Mouse (Mus musculus) neural tube, embryonic 11.5 days (tissue): ENCODE measurements at regions not wholly inside any gene's neighbourhood (a gene's known extent, or its start where the extent isn't known, plus 50 kb on each side); places are given as distances from the start of the nearest gene placed in this dataset.

Experiments
- ATAC-seq: fragments of 200-750 bp; cut with Nextera tagmentation; 2 replicates; pipeline ENCODE4 v1.8.0; 2017; ENCODE audit warnings: moderate number of reproducible peaks, mild to moderate bottlenecking, moderate TSS enrichment, moderate library complexity; ENCODE audit not compliant: insufficient read depth, low FRiP score, low TSS enrichment
- DNase-seq: peaks from one replicate; pipeline ENCODE4 v3.0.0-alpha.2; 2015; ENCODE audit warnings: low spot score
- H3K27ac ChIP-seq: fragments of 300-500 bp; sonication (generic); 2 replicates; pipeline ENCODE4 v1.5.1; 2014; ENCODE audit warnings: low read depth, mild to moderate bottlenecking, low read length
- H3K27me3 ChIP-seq: fragments of 300-500 bp; sonication (generic); 2 replicates; pipeline ENCODE4 v1.6.1; 2014; ENCODE audit warnings: mild to moderate bottlenecking, low read length, mixed read lengths; ENCODE audit not compliant: control insufficient read depth, insufficient read depth
- H3K36me3 ChIP-seq: fragments of 300-500 bp; sonication (generic); 2 replicates; pipeline ENCODE4 v1.6.1; 2014; ENCODE audit warnings: mild to moderate bottlenecking, low read length, moderate library complexity, mixed read lengths; ENCODE audit not compliant: control insufficient read depth, insufficient read depth
- H3K4me1 ChIP-seq: fragments of 300-500 bp; sonication (generic); 2 replicates; pipeline ENCODE4 v1.6.1; 2014; ENCODE audit warnings: low read length, mixed read lengths; ENCODE audit not compliant: control insufficient read depth, insufficient read depth
- H3K4me2 ChIP-seq: fragments of 300-500 bp; sonication (generic); 2 replicates; pipeline ENCODE4 v1.6.1; 2014; ENCODE audit warnings: low read depth, mild to moderate bottlenecking, moderate library complexity
- H3K4me3 ChIP-seq: fragments of 300-500 bp; sonication (generic); 2 replicates; pipeline ENCODE4 v1.5.1; 2014; ENCODE audit warnings: low read depth, low read length
- H3K9ac ChIP-seq: fragments of 300-500 bp; sonication (generic); 2 replicates; pipeline ENCODE4 v1.6.1; 2014; ENCODE audit warnings: mild to moderate bottlenecking, low read length
- H3K9me3 ChIP-seq: fragments of 300-500 bp; sonication (generic); 2 replicates; pipeline ENCODE4 v1.6.1; 2016; ENCODE audit warnings: low read length; ENCODE audit not compliant: control insufficient read depth
- WGBS: fragments of 180-500 bp; shearing (Covaris S2); extraction: QIAGEN DNeasy Blood & Tissue Kit; methylation state at CpG from one replicate; pipeline ENCODE4 v1.1.7; 2014; 5-methylcytosine and 5-hydroxymethylcytosine counted together

DNA sequence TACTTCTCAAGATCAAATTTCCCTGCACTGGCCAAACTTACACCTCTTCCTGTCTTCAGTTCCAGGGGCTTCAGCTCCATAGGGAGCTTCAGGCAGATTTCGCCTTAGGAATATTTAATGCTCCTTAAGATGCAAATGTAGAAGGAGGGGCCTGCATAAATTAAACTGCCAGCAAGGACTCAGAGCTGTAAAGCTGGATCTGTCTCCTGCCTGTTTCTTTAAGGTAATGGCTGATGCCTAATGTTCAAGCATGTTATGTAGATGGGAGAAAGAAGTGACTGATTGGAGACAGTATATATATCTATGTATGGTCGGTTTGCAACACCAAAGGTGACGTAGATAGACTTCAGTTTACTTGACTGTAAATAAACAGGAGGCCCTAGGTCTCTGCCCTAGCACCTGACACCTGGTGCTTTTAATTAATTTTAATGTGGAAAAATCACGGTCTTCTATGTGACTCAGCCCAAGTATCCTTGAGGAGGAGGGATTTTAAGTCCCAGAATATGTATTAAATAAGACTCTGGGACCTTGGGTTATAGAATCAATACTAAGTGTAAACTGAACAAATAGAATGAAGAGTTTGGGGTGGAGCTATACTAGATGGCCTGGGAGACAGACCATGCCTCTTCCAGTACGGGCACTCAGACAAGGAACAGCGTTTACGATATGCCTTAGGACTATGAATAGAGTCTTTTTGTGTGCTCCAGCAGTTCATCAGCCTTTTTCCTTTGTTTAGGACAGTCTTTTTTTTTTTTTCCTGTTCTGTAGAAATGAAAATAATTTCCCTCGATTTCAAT, 651.7 kb upstream of the Lmcd1 start:
- ATAC-seq: peak; percentile 54; the same call in 1 of the 2 replicates
- no peaks in the 10 kb centered on the region for H3K27me3 ChIP-seq
- no peaks in the 10 kb centered on the region for H3K36me3 ChIP-seq
- 57% methylated on average over 8 of the region's 8 CpGs for WGBS
- H3K4me2 ChIP-seq: no peak overlapping the region
- no peak overlapping the region for H3K4me3 ChIP-seq
- no peaks in the 10 kb centered on the region for H3K4me1 ChIP-seq
- DNase-seq: no peak
- H3K9me3 ChIP-seq: no peaks in the 10 kb centered on the region
- H3K9ac ChIP-seq: no peak overlapping the region
- H3K27ac ChIP-seq: no peak overlapping the region

DNA sequence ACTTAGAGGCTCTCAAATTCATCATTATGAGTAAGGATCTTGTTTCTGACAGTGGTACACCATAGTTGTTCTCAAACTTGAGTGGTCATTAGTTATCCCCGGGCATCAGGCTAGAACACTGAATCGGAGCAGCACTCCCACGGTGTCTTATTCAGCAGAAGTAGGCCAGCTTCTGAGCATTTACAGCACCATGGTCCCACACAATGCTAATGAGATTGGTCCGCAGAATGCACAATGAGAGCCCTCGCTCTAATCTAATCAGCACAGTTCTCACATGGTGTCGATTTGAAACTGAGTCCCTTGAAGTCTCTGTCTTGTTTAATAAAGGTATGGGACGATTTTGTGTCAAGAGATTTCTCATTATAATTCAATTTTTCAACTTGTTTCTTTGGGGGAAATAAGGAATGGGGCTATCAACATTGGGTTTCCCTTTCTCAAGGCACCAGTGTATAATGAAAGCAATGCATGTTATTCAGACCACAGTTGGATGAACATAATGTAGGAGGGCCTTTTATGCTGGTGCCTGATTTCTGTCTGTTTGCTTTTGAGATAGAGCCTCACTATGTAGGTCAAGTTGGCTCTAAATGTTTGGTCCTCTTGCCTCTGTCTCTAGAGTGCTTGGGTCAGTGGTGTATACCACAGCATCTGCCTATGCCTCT, 650.9 kb upstream of the Lmcd1 start:
- Histone ChIP-seq H3K4me2 (no peak overlapping the region), H3K4me3 (no peak overlapping the region), H3K9ac (no peak overlapping the region), H3K27me3 (no peaks in the 10 kb centered on the region), H3K9me3 (no peaks in the 10 kb centered on the region), H3K36me3 (no peaks in the 10 kb centered on the region), H3K4me1 (no peaks in the 10 kb centered on the region), H3K27ac (no peak overlapping the region)
- DNase-seq (peak; percentile 17), ATAC-seq (peak; percentile 54; the same call in 1 of the 2 replicates)
- 61% methylated on average over 7 of the region's 7 CpGs for whole genome bisulfite sequencing

DNA sequence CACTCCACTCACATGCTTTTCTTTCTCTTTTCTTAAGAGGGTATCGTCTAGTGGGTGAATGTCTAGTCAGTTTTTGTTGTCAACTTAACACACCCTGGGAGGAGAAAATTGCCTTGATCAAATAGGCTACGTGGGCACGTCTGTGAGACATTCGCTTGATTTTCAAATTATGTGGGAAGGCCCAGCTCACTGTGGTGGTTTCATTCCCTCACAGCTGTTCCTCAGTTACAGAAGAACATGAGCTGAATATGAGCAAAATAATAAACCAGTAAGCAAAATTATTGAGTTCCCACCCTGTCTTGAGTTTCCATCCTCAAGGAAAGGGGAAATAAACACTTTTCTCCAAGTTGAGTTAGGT, 650.4 kb upstream of the Lmcd1 start:
- Histone ChIP-seq H3K27me3 (no peaks in the 10 kb centered on the region), H3K9ac (no peak overlapping the region), H3K27ac (no peak overlapping the region), H3K4me3 (no peak overlapping the region), H3K36me3 (no peaks in the 10 kb centered on the region), H3K4me1 (no peaks in the 10 kb centered on the region), H3K4me2 (no peak overlapping the region), H3K9me3 (no peaks in the 10 kb centered on the region)
- WGBS: 86% methylated on average over 4 of the region's 4 CpGs
- ATAC-seq: no peak
- DNase-seq: no peak

DNA sequence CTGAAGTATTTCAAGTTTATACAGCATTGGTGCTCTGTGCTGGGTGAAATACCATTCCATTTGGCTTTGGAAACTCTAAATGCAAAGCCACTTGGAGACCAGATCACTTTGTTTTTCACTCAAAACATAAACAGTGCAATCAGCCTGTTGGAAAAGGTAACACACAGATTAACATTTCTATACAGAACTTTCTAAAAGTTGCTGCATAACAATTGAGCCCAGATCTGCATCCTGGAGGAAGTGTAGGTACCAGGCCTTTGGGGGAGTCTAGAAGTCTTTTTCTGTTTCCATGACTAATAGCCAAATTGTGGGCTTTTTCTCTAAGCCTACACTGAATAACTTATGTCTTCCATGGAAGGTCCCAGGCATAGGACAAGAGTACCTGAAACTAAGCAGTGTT, 648.1 kb upstream of the Lmcd1 start:
- Histone ChIP-seq H3K4me3 (no peak overlapping the region), H3K9me3 (no peaks in the 10 kb centered on the region), H3K27ac (no peak overlapping the region), H3K36me3 (no peaks in the 10 kb centered on the region), H3K9ac (no peak overlapping the region), H3K4me2 (no peak overlapping the region), H3K27me3 (no peaks in the 10 kb centered on the region), H3K4me1 (no peaks in the 10 kb centered on the region)
- DNase-seq: no peak
- no peak for ATAC-seq

DNA sequence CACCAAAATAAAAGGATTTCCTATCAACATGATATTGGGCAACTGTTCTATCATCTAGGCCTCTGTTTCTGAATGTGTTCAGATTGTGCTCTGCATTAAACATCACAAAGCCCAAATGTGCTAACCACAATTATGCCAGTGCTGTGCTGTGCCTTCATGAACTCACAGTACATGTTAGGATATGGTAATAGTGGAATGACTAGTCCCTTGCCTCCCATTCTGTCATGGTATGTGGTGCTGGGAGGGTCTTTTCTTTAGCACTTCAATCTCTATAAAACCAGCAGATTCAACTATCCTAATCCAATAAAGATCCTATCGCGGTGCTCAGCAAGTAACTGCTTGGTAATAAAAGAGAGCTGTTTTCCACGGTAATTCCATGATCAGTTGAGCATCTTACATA, 620.8 kb upstream of the Lmcd1 start:
- Histone ChIP-seq H3K36me3 (no peaks in the 10 kb centered on the region), H3K4me1 (no peaks in the 10 kb centered on the region), H3K9ac (no peak overlapping the region), H3K9me3 (no peaks in the 10 kb centered on the region), H3K27me3 (no peaks in the 10 kb centered on the region), H3K4me3 (no peak overlapping the region), H3K27ac (no peak overlapping the region), H3K4me2 (no peak overlapping the region)
- ATAC-seq (no peak), DNase-seq (no peak)
- WGBS: 84% methylated on average over 3 of the region's 3 CpGs

DNA sequence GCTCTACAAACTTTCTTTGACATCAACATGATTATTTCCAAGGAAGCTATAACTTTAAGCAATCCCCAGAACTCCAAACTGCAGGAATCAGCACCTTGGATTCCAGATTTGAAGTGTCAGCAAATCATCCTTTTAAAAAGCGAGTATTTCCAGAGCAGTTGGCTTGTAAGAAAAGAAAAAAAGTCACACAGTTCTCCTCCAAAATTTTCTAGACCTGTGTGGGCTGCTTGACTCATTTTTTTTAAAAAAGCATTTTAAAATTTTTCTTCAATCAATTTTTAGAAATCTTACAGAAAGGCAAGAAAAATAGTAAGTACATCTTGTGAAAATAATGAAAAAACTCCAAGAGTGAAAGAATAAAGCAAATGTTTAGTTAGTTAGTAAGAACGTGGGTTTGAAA, 613.6 kb upstream of the Lmcd1 start:
- H3K36me3 ChIP-seq: no peaks in the 10 kb centered on the region
- 72% methylated on average over 2 of the region's 2 CpGs for WGBS
- no peak overlapping the region for H3K4me2 ChIP-seq
- DNase-seq (no peak), ATAC-seq (no peak)
- H3K4me1 ChIP-seq: no peaks in the 10 kb centered on the region
- no peak overlapping the region for H3K4me3 ChIP-seq
- H3K27me3 ChIP-seq: no peaks in the 10 kb centered on the region
- no peak overlapping the region for H3K27ac ChIP-seq
- no peaks in the 10 kb centered on the region for H3K9me3 ChIP-seq
- H3K9ac ChIP-seq: no peak overlapping the region

DNA sequence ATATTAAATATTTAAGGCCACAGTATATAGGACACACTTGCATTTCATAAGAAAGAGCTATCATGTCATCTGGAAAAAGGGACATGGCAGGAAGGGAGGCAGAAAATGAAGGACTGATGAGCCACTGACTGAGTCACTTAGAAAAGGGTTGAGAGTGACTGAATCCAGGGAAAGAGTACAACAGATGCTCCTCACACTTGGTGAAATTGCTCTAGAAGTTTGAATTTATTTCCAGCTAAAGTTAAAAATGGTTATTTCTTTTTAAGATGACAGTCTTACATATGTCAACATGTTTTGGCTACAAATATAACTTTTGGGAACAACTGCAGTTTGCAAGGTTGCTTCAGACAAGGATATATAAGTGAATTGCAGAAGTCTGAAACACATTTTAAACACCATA, 609.0 kb upstream of the Lmcd1 start:
- Histone ChIP-seq H3K27me3 (no peaks in the 10 kb centered on the region), H3K27ac (no peak overlapping the region), H3K4me3 (no peak overlapping the region), H3K4me1 (no peaks in the 10 kb centered on the region), H3K4me2 (no peak overlapping the region), H3K9ac (no peak overlapping the region), H3K36me3 (no peaks in the 10 kb centered on the region), H3K9me3 (no peaks in the 10 kb centered on the region)
- DNase-seq (no peak), ATAC-seq (no peak)

DNA sequence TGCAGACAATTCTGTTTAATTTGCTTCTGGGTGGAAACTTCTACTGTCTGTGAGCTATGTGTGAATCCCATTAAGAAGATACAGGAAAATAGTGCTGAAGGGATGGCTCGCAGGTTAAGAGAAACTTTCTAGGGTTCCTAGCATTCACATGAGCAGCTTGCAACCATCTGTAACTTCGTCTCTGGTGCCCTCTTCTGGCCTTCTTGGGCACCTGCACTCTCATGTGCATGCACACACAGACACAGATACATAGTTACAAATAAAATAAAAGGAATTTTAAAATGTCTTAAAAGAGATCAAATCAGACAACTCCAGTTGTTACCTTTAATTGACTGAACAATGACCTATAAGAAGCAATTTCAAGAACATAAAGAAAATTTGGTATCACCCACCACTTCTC, 588.6 kb upstream of the Lmcd1 start:
- Histone ChIP-seq H3K27me3 (no peaks in the 10 kb centered on the region), H3K9ac (no peak overlapping the region), H3K4me2 (no peak overlapping the region), H3K9me3 (no peaks in the 10 kb centered on the region), H3K36me3 (no peaks in the 10 kb centered on the region), H3K4me1 (no peaks in the 10 kb centered on the region), H3K27ac (no peak overlapping the region), H3K4me3 (no peak overlapping the region)
- DNase-seq (no peak), ATAC-seq (no peak)
- WGBS: 75% methylated on average over 2 of the region's 2 CpGs

DNA sequence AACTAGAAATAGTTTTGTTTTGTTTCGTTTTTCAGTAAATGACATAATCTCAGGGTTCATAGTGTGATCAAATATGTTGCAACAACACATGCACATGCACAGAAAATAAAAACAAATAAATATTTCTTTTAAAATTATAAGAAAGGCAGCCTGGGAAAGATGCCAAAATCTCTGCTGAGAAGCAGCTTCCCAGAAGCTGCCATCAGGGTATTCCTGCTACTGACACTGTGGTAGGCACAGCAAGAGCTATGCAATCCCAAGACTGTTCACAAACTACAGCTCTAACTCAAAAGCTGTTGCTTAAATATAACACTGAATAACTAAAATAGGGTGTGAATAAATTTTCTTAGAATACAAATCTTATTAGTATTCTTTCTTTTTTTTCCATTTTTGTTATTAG, 570.7 kb upstream of the Lmcd1 start:
- H3K27me3 ChIP-seq: no peaks in the 10 kb centered on the region
- no peaks in the 10 kb centered on the region for H3K36me3 ChIP-seq
- DNase-seq (no peak), ATAC-seq (no peak)
- WGBS: 90% methylated on average over 1 of the region's 1 CpGs
- no peaks in the 10 kb centered on the region for H3K9me3 ChIP-seq
- H3K4me3 ChIP-seq: no peak overlapping the region
- no peaks in the 10 kb centered on the region for H3K4me1 ChIP-seq
- H3K27ac ChIP-seq: no peak overlapping the region
- H3K4me2 ChIP-seq: no peak overlapping the region
- H3K9ac ChIP-seq: no peak overlapping the region
